Mouse (Mus musculus) embryo, embryonic 11.5 days (tissue): ENCODE data around the gene Tmco1.

Experiments used
- DNase-seq: peaks from one replicate; pipeline ENCODE4 v3.0.0-alpha.2; 2012; ENCODE audit warnings: low read depth, low spot score

Tmco1 gene

DNA sequence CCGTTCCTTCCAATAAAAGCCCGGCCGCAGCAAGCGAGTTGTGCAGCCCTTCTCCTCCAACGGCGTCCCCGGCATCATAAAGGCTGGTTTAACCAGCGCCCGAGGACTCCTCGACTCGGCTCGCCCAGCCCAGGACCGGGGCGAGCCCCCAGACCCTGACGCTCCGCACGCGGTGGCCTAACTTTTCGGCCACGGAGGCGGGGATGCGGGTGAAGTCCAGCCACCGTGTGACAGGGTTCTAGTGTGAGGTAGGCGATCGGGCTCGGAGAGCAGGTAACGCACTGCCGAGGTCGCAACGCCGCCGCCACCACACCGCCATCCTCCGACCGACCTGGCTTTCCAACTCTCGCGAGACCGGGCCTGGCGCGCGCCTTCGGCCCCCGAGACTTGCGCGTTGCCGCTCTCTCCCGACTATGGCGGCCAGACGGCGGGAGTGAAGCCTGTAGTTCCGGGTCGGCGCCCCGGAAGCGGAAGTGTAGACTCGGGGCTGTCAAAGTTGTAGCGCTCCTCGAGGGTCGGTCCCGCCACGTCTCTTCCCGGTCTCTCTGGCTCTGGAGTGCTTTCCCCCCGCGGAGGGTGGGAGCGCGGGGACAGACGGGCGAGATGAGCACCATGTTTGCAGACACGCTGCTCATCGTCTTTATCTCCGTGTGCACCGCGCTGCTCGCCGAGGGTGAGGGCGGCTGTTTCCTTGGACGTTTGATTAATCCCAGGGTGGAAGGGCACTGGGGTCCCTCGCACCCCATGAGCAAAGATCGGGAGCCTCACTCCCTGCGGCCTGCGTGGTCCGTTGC is at the start of gene Tmco1:
Tmco1 (plus strand) TSS at position 118 of the 794 bp plus-strand sequence.
- peak; percentile 93 for DNase-seq

DNA sequence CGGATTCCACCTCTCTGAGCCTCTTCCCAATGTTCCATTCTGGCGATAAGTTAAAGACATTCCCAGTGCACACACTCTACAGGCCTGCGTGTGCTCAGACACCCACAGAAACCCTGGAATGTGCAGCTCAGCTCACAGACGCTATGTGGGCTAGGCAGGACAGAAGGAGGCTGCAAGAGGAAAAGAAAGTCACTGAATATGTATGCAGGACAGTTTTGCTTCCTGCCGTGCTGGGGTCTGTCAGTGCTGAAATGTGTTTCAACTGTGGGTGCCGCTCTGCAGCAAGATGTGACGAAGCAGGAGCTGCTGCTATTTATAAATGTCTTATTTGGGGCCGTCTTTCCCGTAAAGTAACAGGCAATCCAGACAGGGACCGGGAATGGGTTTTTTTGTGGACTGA is 48.5 kb upstream of the Tmco1 start:
- no peak for DNase-seq

DNA sequence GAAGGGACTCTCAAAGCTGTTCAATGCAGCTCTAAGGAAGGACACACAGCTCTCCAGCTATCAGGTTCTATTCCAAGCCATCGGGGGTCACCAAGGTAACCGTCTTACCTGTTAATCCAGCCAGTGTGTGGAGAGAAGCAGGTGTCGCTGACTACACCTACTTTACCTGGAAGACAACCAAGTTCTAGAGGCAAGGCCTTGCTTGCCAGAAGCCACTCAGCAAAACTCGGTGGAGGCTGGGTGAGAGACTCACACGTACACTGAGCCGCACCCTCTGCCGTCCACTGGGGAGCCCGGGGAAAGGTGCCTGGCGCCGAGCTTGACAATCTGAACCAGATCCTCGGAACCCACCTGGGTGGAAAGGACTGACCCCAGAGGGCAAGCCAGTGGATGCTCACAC is 46.4 kb upstream of the Tmco1 start:
- no peak for DNase-seq

DNA sequence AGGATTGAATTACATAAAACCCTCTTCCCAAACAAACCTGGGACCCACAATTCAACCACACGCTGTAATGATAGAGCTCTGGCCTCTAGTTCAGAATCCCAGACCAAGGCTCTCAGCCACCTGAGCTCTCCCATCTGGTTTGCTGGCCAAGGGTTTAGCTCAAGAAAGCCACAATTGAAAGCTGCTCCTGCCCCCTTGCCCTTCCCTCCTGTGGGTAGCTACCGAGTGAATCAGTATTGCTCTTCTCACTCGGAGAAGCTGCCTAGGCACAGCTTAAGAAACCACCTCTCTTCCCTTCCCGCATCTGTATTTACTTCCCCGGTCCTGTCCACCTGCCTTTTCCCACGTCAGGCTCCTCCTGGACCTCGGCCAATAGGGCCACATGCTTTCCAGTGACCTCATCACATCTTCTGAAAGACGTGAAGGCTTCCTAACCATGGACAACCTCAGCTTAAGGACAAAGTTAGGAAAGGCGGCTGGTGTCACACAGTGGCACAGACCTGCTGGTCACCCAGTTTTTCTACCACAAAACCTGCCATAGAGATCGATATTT is 45.6 kb upstream of the Tmco1 start:
- DNase-seq, result no peak

DNA sequence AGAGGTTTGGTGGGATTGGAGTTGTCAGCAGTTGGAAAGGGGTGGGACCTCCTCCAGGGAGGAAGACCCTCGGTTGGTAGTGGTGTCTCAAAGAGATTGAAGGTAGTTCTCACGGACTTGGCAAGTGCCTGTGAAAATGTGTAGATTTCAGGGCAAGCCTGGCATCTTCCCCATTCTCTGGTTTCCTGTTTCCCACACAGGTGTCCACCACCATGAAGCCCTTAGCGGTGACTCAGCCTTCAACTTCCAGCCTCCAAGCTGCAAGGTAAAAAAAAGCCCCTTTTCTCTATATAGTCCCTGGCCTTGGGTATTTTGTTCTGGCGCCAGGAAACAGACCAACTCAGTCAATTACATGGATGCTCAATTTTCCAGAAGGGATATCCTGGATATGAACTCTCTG is 42.8 kb upstream of the Tmco1 start:
- no peak for DNase-seq

DNA sequence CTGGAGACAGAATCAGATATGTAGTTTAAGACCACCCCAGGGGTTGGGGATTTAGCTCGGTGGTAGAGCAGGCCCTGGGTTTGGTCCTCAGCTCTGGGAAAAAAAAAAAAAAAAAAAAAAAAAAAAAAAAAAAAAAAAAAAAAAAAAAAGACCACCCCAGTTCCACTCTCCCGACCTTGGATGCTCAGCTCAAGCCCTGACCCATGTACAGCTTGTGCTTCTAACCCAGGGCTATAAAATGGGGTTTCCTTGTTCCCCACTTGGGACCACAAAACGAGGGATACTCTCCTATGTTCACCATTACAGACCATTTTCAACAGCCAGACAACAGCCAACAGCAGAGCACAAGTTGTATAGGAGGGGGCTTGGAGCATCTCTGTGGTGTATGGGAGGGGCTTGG is 41.5 kb upstream of the Tmco1 start:
- no peak for DNase-seq

DNA sequence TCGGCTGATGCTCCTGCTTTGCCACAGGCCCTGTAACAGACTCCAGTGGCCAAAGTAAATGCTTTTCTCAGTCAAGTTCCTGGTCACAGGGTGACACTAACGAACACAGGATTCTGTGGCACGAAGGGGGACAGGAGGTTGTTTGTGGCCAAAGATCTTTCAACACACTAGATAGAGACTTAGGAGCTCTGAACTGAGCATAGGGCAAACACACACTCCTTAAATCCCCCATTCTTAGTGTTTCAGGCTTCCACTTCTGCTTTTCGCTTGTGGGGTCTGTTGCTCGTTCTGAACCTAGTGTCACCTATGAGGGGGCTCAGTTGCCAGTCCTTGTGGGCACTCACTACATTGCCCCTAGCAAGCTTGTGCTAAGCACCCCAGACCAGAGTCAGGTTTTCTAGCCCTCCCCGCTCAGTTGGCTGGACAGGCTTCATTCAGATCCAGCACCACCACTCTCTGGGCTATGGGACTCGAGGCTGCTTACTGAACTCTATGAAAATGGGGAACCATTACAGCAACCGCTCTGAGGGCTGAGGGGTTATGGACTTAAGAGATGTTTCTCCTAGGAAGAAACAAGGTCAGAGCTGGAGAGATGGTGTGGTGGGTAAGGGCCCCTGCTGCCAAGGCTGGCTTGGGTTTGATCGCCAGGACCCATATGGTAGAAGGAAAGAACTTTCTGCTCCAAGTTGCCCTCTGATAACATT is 39.7 kb upstream of the Tmco1 start:
- DNase-seq, result no peak

DNA sequence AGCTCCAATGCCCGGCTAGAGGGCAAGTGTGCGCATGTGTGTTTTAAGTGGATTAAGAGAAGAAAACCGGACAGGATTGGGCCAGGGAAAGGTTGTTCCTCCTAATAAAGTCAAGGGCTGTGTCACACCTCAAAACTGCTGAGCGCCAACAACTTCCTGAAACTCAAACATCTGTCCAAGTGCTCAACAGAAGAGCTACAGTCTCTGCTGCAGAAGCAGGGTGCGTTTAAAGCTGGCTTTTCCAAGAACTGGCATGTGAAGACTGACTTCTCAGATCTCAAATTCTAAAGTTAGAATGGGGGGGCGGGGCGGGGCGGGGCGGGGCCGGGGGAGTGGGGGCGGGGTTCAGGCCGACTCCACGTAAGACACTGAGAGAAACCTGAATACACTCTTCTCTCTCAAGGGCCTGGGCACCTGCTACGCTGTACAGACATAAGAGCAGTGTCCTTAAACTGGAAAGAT is 38.8 kb upstream of the Tmco1 start:
- no peak for DNase-seq

DNA sequence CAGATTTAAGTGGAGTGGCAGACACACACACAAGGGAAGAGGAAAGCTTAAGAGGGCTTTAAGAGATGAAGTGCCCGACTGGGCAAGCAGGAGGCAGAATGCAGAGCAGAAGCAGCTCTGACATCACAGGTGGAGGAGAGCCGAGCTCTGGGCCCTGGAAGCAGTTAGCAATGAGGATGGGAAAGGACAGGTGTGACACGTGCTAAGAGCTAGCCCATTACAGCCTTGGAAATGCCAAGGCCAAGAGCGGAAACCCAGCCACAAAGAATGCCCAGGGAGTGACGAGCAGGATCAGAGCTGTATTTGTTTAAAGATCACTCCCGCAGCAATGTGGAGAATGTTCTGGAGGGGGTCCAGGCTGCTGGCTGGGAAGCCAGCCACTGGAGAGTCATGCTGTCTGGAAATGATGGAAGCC is 38.3 kb upstream of the Tmco1 start:
- DNase-seq, result no peak

DNA sequence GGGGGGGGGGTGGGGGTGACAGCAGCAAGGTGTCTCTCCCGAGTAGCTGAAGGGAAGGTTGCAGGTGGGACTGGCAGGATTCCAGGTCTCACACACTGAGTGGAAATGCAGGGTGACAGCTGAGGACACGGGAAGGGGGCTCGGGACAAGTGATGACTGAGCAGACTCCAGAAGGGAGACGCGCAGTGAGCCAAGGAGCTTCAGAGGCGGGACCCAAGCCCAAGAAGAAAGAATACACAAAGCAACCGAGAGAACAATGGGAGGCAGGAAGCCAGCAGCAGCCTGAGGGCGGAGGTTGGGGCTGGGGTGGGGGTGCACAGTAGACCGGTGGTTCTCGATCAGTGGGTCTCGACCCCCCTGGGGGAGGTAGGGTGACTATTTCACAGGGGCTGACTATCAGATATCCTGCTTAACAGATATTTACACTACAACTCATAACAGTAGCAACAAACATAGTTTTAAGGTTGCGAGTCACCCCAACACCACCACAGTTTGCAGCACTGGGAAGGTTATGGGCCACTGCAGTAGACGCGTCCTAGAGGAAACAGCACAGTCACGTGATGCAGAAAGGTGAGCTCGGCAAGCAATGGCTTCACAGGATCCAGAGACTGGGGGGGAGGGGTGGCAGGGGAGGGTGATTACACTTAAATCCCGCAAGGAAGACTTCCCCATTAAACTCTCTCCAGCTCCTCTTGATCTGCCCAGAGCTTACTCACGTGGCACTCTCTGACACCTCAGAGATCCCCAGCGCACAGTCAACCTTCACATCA is 37.7 kb upstream of the Tmco1 start:
- no peak for DNase-seq

DNA sequence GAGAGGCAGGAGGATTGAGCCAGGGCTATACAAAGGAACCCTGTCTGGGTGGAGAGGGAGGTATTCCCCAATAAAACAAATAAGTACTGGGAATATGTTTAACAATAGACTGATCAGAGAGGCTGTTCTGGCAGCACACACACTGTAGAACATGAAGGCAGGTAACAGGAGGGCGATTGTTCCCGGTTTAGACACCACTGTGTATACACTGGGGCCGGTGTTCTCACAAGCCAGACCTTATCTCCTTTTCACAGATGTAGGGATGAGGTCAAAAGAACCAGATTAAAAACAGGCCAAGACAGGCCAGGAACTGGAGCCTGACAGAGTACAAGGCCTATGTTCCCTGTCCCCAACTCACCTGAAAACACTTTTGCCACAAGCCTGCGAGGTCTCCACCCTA is 36.9 kb upstream of the Tmco1 start:
- no peak for DNase-seq

DNA sequence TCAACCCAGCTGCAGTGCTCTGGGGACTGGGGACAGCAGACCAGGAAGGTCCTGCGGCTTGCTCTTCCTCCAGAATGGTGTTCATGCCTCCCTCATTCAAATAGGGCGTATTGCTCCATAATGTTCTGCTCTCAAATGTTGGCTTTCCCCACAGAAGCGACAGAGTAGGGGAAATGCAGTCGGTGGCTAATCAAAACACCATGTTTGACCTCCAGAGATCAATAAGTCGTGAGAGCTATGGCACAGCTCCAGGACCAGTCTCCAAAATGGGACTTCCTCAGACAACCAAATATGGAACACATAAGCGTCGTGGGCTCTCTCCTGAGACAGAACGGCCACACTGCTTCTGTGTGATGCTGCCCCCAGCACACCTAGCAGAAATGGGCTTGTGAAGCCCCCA is 36.3 kb upstream of the Tmco1 start:
- no peak for DNase-seq

DNA sequence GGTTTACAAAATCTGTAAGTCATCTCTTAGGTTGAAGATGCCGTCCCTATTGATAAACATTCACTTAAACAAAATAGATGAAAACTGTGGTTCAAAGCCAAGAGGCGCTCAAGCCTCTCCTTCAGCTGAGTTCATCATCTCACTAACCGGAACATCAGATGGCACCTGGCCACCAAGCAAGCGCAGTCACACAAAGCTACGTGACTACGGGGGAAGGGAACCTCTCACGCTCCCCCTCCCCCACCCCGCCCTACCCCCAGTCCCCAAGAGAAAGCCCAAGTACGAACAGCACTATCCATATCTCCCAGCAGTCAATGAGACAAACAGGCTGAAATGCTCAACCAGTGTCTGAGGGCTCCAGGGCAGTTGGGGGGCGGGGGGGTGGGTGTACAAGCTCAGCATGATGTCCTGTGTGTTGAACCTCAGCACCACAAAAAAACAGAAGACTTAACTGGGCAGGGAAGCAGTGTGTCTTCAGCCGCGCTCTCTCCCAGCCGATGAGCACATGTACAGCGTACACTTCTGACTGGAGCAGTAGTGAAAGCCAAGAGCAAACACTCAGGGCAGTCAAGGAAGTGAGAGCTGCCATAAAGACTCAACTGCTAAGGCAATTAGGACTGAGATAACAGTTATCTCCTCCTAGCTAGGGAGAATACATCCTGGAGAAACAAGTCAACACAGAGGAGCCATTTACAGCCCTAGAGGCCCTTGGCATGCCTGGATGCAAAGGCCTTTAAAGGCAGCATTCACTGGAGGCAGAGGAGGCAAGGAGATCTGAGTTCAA is 34.6 kb upstream of the Tmco1 start:
- DNase-seq, result no peak

DNA sequence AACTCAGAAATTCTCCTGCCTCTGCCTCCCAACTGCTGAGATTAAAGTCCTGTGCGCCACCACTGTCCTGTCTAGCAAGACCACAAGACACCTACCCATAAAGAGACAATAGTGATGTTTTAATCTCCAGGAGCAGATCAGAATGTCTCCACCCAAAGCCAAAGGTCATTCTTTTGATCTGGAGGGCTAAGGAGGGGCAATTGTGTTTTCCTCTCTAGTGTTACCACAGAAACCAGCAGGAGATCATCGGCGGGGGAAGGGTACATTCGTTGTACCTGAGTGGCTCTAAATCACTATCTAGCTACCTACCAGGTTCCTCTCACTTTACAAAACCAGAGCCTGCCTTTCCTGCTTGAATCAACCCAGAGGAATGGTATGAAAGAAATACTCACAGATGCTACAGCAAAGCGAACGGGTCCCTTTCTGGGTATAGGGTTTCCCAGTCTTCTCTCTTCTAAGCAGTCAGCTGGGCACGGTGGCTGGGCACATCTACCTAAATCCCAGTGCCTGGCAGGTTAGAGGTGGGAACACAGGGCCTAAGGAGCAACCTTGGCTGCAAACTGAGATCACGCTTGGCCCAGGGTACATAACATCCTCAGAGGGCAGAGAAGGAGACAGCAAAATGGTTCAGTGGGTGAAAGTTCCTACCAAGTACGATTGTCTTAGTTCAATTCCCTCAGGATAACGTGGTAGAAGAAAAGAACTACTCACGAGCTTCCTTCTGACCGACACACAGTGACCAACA is 33.4 kb upstream of the Tmco1 start:
- no peak for DNase-seq

DNA sequence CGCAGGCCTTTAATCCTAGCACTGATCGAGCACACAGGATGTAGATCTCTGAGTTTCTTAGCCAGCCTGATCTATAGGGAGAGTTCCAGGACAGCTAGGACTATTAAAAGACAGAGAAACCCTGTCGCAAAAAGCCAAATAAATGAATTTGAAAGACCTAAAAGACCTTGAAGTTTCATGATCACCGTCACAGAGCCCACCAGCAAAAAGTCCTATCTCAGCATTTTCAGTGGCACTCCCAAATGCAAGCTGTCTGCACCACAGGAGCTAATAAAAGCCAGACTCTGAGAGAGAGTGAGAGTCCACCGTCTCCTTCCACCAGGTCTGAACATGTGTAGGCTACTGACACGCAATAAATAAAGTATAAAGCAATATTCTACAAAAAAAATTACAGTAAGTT is 29.8 kb upstream of the Tmco1 start:
- no peak for DNase-seq

DNA sequence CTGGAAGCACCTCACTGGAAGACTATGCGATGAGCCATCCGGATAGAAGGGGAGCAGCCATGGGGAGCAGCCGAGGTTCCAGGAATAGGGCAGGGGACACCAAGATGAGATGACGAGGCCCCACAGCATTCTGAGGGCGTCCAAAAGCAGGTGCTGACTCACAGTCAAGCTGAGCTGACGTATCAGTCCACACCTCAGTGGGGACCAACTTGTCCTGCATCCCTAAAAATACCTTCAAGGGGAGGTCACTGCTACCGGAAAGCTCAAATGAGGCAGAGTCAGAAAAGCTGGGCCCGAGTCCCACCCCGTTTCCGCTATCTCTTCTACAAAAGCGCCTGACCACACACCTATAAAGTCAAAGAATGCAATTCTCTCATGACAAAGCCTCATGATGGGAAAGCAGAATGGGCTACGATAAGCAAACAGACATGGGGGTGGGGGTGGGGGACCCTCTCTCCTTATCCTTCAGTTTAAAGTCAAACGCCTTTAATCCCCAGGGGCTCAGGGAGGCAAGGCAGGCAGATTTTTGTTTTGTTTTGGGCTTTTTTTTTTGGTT is 28.9 kb upstream of the Tmco1 start:
- no peak for DNase-seq

DNA sequence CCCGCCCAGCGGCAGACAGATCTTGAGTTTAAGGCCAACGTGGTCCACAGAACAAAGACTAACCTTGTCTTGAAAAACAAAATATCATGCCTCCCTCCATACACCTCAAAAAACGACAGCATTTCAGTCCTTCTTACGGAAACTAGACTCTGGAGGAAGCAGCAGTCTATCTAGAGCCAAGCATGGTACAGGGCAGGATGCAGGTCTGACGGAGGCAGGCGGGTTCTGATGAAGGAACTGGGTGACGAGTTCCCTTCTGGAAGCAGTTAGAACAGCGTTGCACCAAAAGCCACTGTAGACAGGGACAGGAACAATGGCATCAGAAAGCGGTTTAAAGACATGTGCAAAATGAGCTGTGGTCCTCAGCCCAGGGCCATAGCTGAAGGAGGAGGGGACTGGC is 28.1 kb upstream of the Tmco1 start:
- no peak for DNase-seq

DNA sequence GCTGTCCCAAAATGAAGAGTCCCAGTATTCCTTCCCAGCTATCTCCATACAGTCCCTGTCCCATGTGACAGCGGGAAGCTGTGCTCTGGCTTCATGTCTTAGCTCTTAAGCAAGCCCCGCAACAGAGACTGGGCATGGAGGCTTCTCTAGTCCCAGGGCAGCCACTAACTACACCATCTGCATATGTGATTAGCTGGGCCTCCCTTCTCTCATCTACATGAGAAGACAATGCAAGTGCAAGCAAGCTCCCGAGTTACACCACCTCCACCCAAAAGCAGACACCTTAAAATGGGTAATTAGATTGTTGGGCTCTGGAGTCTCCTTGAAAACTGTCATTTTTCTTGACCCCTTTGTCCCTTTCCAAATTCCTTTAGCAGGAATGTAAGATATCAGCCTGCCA is 26.1 kb upstream of the Tmco1 start:
- no peak for DNase-seq

DNA sequence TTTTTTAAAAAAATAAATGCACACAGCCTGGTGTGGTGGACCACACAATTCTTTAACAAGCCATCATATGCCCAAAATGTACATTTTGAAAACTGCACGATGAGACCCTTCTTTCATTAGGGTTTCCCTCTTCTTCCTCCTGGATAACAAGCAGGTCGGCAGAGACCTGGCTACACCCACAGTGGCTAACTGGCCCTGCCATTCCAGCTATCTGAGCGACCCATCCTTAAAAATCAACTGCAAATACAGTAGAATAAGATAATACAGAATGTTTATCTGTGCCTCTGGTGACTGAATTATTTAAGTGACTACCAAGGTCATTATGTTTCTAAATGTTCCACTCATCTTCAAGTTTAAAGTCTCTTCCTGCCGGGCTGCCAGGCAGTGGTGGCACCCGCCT is 25.4 kb upstream of the Tmco1 start:
- DNase-seq, result no peak
